Mouse (Mus musculus) kidney, embryonic 16.5 days (tissue): Measurements from ENCODE around the gene Rho. TPM values are rescaled to one million over a fixed set of nuclear protein-coding genes. Genes with fewer than 3 reads are reported as not detected.

ENCODE experiments used
- ATAC-seq: fragments of 200-750 bp; cut with Nextera tagmentation; 2 replicates; pipeline ENCODE4 v1.8.0; 2017; ENCODE audit warnings: moderate TSS enrichment; ENCODE audit not compliant: low FRiP score, low TSS enrichment
- H3K27ac ChIP-seq: fragments of 300-500 bp; sonication (generic); 2 replicates; pipeline ENCODE4 v1.5.1; 2014; ENCODE audit warnings: low read length
- H3K27me3 ChIP-seq: fragments of 300-500 bp; sonication (generic); 2 replicates; pipeline ENCODE4 v1.6.1; 2014; ENCODE audit warnings: low read length, control low read depth, mixed read lengths; ENCODE audit not compliant: insufficient read depth
- H3K36me3 ChIP-seq: fragments of 300-500 bp; sonication (generic); 2 replicates; pipeline ENCODE4 v1.6.1; 2014; ENCODE audit warnings: low read length, control low read depth, mixed read lengths; ENCODE audit not compliant: insufficient read depth
- H3K4me1 ChIP-seq: fragments of 300-500 bp; sonication (generic); 2 replicates; pipeline ENCODE4 v1.6.1; 2014; ENCODE audit warnings: low read length, control low read depth, mixed read lengths; ENCODE audit not compliant: insufficient read depth
- H3K4me2 ChIP-seq: fragments of 300-500 bp; sonication (generic); replicated peaks from 2 replicates; pipeline ENCODE4 v1.6.1; 2014; ENCODE audit warnings: low read depth, low read length
- H3K4me3 ChIP-seq: fragments of 300-500 bp; sonication (generic); 2 replicates; pipeline ENCODE4 v1.5.1; 2014; ENCODE audit warnings: mild to moderate bottlenecking, low read length
- H3K9ac ChIP-seq: fragments of 300-500 bp; sonication (generic); replicated peaks from 2 replicates; pipeline ENCODE4 v1.6.1; 2014; ENCODE audit warnings: low read length
- H3K9me3 ChIP-seq: fragments of 300-500 bp; sonication (generic); 2 replicates; pipeline ENCODE4 v1.6.1; 2016; ENCODE audit warnings: low read length, control low read depth
- WGBS: fragments of 180-500 bp; shearing (Covaris S2); extraction: QIAGEN DNeasy Blood & Tissue Kit; methylation state at CpG from one replicate; pipeline ENCODE4 v1.1.7; 2014; 5-methylcytosine and 5-hydroxymethylcytosine counted together
- polyA plus RNA-seq: library from polyadenylated mRNA; unstranded; fragments of >200 nt; fragmentation: Nextera tagmentation; extraction: Ambion mirVana; gene quantifications from 2 replicates; pipeline ENCODE4 v1.2.1, GENCODE M21; 2015

Gene Rho
- polyA plus RNA-seq, 1 experiment from 2014 or later = 0.16 TPM

DNA sequence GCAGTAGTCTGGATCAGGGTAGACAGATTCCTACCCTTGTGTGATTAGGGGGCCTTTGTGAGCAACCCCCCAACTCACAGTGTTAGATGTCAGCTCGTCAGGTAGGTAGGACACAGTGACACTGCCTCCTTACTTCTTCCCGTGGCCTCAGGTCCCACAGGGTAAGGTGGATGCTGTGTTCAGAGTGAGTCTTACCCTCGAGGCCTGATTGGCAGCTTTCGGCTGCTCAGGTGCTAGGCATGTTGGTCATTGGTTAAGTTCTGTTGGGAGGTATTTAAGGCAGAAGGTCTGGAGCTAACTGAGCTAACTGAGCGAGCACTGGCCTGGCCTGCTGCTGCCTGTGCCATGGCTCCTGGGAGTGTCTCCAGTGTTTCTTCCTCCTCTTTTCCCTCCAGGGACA is 13.1 kb downstream of the Rho start, which contains the start of gene H1foo:
Gene H1foo, plus strand, starts transcription at position 301 of the 400 bp plus-strand sequence.
- 87% methylated on average over 5 of the region's 5 CpGs for WGBS

GRCm38 (mm10) chr6:115945633-115946032 is 14.1 kb downstream of the Rho start:
- Histone ChIP-seq H3K4me3 (no peak overlapping the region), H3K9ac (no peak overlapping the region), H3K9me3 (no peaks in the 10 kb centered on the region), H3K27me3 (no peaks in the 10 kb centered on the region), H3K36me3 (no peaks in the 10 kb centered on the region), H3K4me2 (no peak overlapping the region), H3K27ac (no peak overlapping the region), H3K4me1 (peaks cover 7% of the 10 kb centered on the region)
- WGBS = 80% methylated on average over 8 of the region's 8 CpGs
- no peak for ATAC-seq

More for the DNA sequence above, 13.1 kb downstream of the Rho start, which contains the start of gene H1foo:
- Histone ChIP-seq H3K4me3 (no peak within 1 kb of the TSS), H3K9ac (no peak within 1 kb of the TSS), H3K36me3 (no peaks in the 10 kb centered on the region), H3K4me1 (peaks cover 7% of the 10 kb centered on the region), H3K27ac (no peak within 1 kb of the TSS), H3K4me2 (no peak within 1 kb of the TSS), H3K27me3 (no peaks in the 10 kb centered on the region), H3K9me3 (no peaks in the 10 kb centered on the region)
- ATAC-seq = no peak

GRCm38 (mm10) chr6:115946389-115946788 is 14.8 kb downstream of the Rho start:
- no peak overlapping the region for H3K4me3 ChIP-seq
- 65% methylated on average over 6 of the region's 6 CpGs for WGBS
- H3K4me1 ChIP-seq = peaks cover 2% of the 10 kb centered on the region; the same call in 1 of the 2 replicates
- no peaks in the 10 kb centered on the region for H3K9me3 ChIP-seq
- no peak overlapping the region for H3K4me2 ChIP-seq
- no peaks in the 10 kb centered on the region for H3K27me3 ChIP-seq
- no peak for ATAC-seq
- H3K27ac ChIP-seq = no peak overlapping the region
- no peak overlapping the region for H3K9ac ChIP-seq
- H3K36me3 ChIP-seq = no peaks in the 10 kb centered on the region

GRCm38 (mm10) chr6:115954506-115955074 is 23.0 kb downstream of the Rho start:
- Histone ChIP-seq H3K27ac (no peak overlapping the region; the same call in 1 of the 2 replicates), H3K9me3 (no peaks in the 10 kb centered on the region), H3K4me1 (peaks cover 23% of the 10 kb centered on the region), H3K9ac (no peak overlapping the region), H3K36me3 (peaks cover 20% of the 10 kb centered on the region), H3K4me3 (no peak overlapping the region), H3K27me3 (no peaks in the 10 kb centered on the region), H3K4me2 (no peak overlapping the region)
- no peak for ATAC-seq
- WGBS = 81% methylated on average over 9 of the region's 9 CpGs

- Histone ChIP-seq H3K4me1 (peaks cover 23% of the 10 kb centered on the region), H3K36me3 (peaks cover 26% of the 10 kb centered on the region), H3K27ac (no peak overlapping the region), H3K9ac (no peak overlapping the region), H3K9me3 (no peaks in the 10 kb centered on the region), H3K4me3 (no peak overlapping the region), H3K4me2 (no peak overlapping the region), H3K27me3 (no peaks in the 10 kb centered on the region)
- ATAC-seq = no peak
- 85% methylated on average over 4 of the region's 4 CpGs for WGBS
These were observed 23.6 kb downstream of the Rho start for GRCm38 (mm10) chr6:115955169-115955568.

DNA sequence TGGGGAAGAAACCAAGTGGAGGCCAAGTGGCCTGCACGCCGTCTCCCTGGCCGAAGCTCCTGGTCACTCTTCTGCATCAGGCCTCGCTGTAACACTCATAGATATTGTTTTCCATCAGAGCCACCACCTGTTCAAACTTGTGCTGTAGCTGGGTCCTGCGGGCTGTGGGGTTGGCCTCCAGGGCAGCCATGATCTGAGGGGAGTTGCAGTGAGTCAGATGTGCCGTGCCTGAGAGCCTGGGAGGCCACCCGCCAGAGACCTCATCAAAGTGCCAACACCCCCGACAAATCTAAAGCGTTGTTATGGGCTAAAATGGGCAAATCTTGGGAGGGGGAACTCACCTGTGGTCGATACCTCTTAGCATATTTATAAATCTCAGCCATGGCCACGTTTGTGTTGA is 24.1 kb downstream of the Rho start:
- Histone ChIP-seq H3K36me3 (peaks cover 31% of the 10 kb centered on the region), H3K27ac (no peak overlapping the region), H3K9me3 (no peaks in the 10 kb centered on the region), H3K27me3 (no peaks in the 10 kb centered on the region), H3K4me1 (peaks cover 23% of the 10 kb centered on the region), H3K4me3 (no peak overlapping the region), H3K4me2 (no peak overlapping the region), H3K9ac (no peak overlapping the region)
- WGBS = 73% methylated on average over 11 of the region's 11 CpGs
- no peak for ATAC-seq

- Histone ChIP-seq H3K36me3 (peaks cover 37% of the 10 kb centered on the region), H3K4me1 (peaks cover 23% of the 10 kb centered on the region), H3K27ac (no peak overlapping the region; the same call in 1 of the 2 replicates), H3K27me3 (no peaks in the 10 kb centered on the region), H3K9ac (no peak overlapping the region), H3K9me3 (no peaks in the 10 kb centered on the region), H3K4me2 (no peak overlapping the region), H3K4me3 (no peak overlapping the region)
- no peak for ATAC-seq
- 76% methylated on average over 13 of the region's 13 CpGs for WGBS
These were observed 24.9 kb downstream of the Rho start for GRCm38 (mm10) chr6:115956418-115956921.

GRCm38 (mm10) chr6:115956922-115957601 is 25.5 kb downstream of the Rho start:
- Histone ChIP-seq H3K9ac (no peak overlapping the region), H3K9me3 (no peaks in the 10 kb centered on the region), H3K4me3 (no peak overlapping the region), H3K4me1 (peaks cover 23% of the 10 kb centered on the region), H3K36me3 (peaks cover 41% of the 10 kb centered on the region), H3K4me2 (no peak overlapping the region), H3K27ac (peak overlapping the region; percentile 50; the same call in 1 of the 2 replicates), H3K27me3 (no peaks in the 10 kb centered on the region)
- 38% methylated on average over 16 of the region's 16 CpGs for WGBS
- ATAC-seq = peak; percentile 77

GRCm38 (mm10) chr6:115957681-115958080 is 26.1 kb downstream of the Rho start:
- peaks cover 27% of the 10 kb centered on the region for H3K4me1 ChIP-seq
- no peak overlapping the region for H3K4me3 ChIP-seq
- 59% methylated on average over 5 of the region's 6 CpGs for WGBS
- H3K27me3 ChIP-seq = no peaks in the 10 kb centered on the region
- no peak overlapping the region for H3K4me2 ChIP-seq
- H3K36me3 ChIP-seq = peaks cover 48% of the 10 kb centered on the region
- no peak overlapping the region for H3K9ac ChIP-seq
- ATAC-seq = no peak
- H3K27ac ChIP-seq = no peak overlapping the region
- no peaks in the 10 kb centered on the region for H3K9me3 ChIP-seq

DNA sequence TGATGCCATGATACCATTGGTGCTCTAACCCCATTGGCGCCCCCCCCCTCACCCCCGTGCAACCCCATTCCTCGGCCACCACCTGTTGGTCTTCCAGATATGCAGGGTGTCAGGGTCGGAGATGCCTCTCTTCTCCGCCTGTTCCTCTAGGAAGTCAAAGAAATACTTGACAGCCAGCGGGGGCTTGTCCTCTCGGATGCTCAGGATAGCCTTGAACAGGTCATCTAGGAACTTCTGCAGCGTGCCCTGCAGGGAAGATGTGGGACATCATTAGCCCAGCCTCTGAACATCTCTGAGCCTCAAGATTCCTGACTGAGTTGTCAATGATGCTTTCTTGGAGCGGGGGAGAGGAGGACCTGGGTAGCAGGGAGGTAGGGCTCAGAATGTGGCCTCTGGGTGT is 26.9 kb downstream of the Rho start:
- H3K9me3 ChIP-seq = no peaks in the 10 kb centered on the region
- ATAC-seq = no peak
- no peak overlapping the region for H3K4me2 ChIP-seq
- no peak overlapping the region for H3K4me3 ChIP-seq
- peaks cover 55% of the 10 kb centered on the region for H3K36me3 ChIP-seq
- 91% methylated on average over 9 of the region's 9 CpGs for WGBS
- no peak overlapping the region for H3K9ac ChIP-seq
- peaks cover 33% of the 10 kb centered on the region for H3K4me1 ChIP-seq
- H3K27ac ChIP-seq = no peak overlapping the region
- H3K27me3 ChIP-seq = no peaks in the 10 kb centered on the region
